Mouse (Mus musculus) heart, postnatal 10 days (tissue): ENCODE data around the gene Cstb. TPM values are rescaled to one million over a fixed set of nuclear protein-coding genes. Genes with fewer than 3 reads are reported as not detected.

Experiments used
- microRNA-seq, 2 experiments: library from miRNA; unstranded; fragments of <30 nt; microRNA quantifications; one replicate each; pipeline ENCODE4 v1.2.0; 2022
- total RNA-seq, 2 experiments: library from RNA; stranded (reverse); gene quantifications; 2 replicates each; pipeline ENCODE4 v1.2.3; 2021

The Cstb gene
- total RNA-seq, 2 experiments from 2014 or later, result 41.6 to 42.7 TPM

Small RNA genes lying within 50 kb of the gene (microRNA-seq; reads per million reads assigned to microRNA genes)
- gene Mir6410 (0 reads per million in 2 experiments), gene Mir6907 (0.24 to 0.35 reads per million in 2 experiments), gene Mir6908 (0 reads per million in 2 experiments)

Other genes starting within 250 kb of the Cstb start
- 10 to 100 TPM in 1 of 2 experiments, 1 to 10 TPM in 1; 9.8 to 10.8 TPM for gene Pwp2, start 240.5 kb upstream of the Cstb start, total RNA-seq
- gene Trappc10, start 181.0 kb upstream of the Cstb start, total RNA-seq, result 10 to 100 TPM; 37.9 to 38.1 TPM
- 100 to 1,000 TPM; 290 to 296 TPM for gene Agpat3, start 73.2 kb upstream of the Cstb start, total RNA-seq
- 100 to 1,000 TPM; 120 to 122 TPM for gene Rrp1, start 12.6 kb upstream of the Cstb start, total RNA-seq
- 10 to 100 TPM in 1 of 2 experiments, 1 to 10 TPM in 1; 9.4 to 10.0 TPM for gene Pdxk, start 39.3 kb downstream of the Cstb start, total RNA-seq
- gene Olfr1358, start 91.8 kb downstream of the Cstb start, total RNA-seq, result not detected
- 10 to 100 TPM; 50.4 to 53.2 TPM for gene Ilvbl, start 148.7 kb downstream of the Cstb start, total RNA-seq
- 10 to 100 TPM; 17.7 to 18.6 TPM for gene Syde1, start 166.3 kb downstream of the Cstb start, total RNA-seq
- not detected for gene Olfr1357, start 192.4 kb downstream of the Cstb start, total RNA-seq